Mouse (Mus musculus) small intestine, adult 2 months (tissue): ENCODE measurements around the gene Eid2.
A peak's percentile ranks its signal among the peaks of the same experiment; 100 is the strongest.

Source experiments
- CTCF ChIP-seq: fragments of 200-500 bp; IDR thresholded peaks from 2 replicates; pipeline ENCODE4 v1.5.1; 2012; ENCODE audit warnings: low read depth, mild to moderate bottlenecking, control low read depth, inconsistent platforms, low read length, moderate library complexity, mixed read lengths; ENCODE audit not compliant: insufficient replicate concordance, insufficient read length; ENCODE audit errors: extremely low read depth
- POLR2A ChIP-seq: fragments of 200-500 bp; IDR thresholded peaks from 2 replicates; pipeline ENCODE4 v1.6.1; 2012; ENCODE audit warnings: low read depth, mild to moderate bottlenecking, control low read depth, inconsistent platforms, low read length, moderate library complexity

GRCm38 (mm10) chr7:28298837-28299625 is 31.4 kb downstream of the Eid2 start:
- TF ChIP-seq CTCF, result peak; percentile 7; the same call in 1 of the 2 replicates
- TF ChIP-seq POLR2A, result no peak
